ENCODE assay signal across 1 mouse cellular context in the genomic region with DNA sequence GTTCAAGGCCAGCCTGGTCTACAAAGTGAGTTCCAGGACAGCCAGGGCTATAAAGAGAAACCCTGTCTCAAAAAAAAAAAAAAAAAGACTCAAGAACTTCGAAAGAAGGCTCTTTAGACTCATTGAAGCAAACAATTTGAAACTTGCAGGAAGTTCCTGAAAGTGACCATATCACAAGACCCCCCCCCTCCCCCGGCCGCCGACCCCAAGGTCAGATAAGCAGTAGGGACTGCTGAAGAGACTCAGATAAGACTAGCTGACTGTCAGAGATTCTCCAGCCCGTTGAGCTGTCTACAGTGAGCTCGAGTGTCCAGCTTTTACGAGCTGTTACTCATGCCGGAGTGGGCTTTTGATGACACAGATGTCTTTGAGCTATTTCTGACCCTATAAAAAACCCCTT.
TF ChIP-seq lines count a peak whose summit lies in the region.

No protein-coding gene starts in this region.

TF ChIP-seq in MEL, 35 proteins besides CTCF, POLR2A, EP300 and RAD21 (continued from another document):
- no peak for TF ChIP-seq UBTF (IDR thresholded peaks at IDR 0.05; ENCODE audit: borderline replicate concordance, insufficient read depth, low read depth, low read length)
- TF ChIP-seq GATA1 (IDR thresholded peaks at IDR 0.05; ENCODE audit: low read depth, low read length) = peak; percentile 42; the same call in 1 of the 2 replicates
